Mouse (Mus musculus): ENCODE measurements around the gene Zfp84. TPM values are rescaled to one million over a fixed set of nuclear protein-coding genes. Genes with fewer than 3 reads are reported as not detected.

Zfp84 gene
- polyA plus RNA-seq (2012) = 2.9 and 3.0 TPM in 2 replicates

DNA sequence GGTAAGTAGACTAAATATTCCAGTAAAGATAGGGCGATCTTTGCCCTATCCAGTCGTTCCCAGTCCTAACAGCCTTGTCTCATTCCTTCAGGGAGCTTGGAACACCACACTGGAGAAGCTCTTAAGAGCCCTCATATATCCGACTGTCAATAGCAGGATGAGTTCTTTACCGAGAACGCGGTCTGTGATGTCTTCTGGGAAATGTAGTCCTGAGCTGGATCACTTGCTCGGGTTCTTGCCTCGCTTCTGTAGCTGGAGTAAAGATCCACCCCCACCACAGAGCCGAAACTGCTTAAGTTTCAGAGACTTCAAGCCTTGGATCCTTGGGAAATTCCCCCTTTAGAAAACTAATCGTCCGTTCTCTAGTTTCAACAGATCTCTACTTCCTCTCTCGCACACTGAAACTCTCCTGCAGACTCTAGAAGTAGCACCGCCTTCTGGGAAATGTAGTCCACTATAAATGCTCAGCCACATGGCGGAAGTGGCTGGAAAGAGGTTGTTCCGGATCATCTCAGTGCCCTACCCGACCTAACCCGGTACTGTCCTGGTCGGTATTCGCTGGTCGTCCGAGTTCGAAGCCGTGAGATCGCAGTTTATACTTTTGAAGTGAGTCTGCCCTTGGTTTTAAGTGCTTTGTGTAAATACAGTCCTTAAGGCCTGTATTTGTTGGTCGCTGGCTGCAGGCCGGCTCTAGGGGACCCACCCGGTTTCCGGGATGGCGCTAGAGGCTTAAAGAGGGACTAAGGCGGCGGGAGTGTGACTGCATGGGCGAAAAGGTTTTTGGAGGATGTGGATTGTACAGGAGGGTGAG lies at the start of gene Zfp84:
Gene Zfp84, plus strand, starts transcription at position 463 of the 811 bp plus-strand sequence.

DNA sequence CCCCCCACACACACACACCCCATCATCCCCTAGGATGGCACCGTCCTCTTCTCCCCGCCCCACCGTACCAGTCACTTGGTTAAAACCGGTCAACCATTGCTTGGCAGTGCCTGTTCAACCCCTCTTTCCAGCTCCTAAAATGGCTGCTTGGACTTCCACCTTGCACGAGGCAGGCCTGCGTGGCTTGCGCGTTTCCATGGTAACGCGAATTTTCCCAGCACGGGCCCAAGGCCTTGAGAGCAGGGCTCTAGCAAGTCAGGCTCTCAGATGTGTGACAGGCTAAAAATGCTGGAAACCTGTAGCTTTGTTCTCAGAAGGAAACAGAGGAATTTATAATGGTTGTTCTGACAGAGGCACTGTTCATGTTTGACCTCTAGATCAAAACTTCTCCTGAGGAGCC lies 41.5 kb upstream of the Zfp84 start, which contains the start of gene Catsperg2:
Gene Catsperg2, minus strand, starts transcription at position 173 of the 400 bp plus-strand sequence.

DNA sequence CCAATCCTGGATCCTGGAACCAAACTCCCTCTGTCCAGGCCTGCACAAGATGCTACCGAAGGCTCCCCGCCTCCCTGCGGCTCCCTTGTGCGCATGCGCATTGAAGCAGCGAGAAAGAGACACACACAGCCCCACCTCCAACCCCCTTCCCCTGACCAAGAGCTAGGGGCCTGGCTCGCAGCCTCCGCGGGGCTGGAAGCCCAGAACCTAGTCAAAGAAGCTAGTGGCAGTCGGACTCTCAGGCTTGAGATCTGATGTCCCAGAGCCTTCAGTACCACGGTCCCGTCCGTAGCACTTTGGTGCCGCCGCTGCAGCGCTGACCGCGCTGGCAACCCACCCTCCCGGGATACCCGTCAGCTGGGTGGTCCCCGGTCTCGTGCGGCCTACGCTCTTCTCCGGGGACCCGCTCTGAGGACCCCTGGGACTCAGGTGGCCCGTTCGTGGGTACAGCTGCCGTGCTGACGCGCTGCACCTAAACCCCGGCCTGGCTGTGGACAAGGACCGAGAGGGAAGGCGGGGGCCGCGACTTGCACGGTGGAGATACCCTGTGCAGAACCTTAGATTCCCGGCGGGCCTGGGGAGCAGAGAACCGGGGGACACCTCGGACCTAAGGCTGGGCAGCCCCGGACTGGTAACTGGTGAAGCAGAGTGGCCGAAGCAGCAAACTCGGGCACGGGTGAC lies 15.7 kb downstream of the Zfp84 start, which contains the start of gene Zfp30:
Gene Zfp30, plus strand, starts transcription at position 128 of the 681 bp plus-strand sequence.

DNA sequence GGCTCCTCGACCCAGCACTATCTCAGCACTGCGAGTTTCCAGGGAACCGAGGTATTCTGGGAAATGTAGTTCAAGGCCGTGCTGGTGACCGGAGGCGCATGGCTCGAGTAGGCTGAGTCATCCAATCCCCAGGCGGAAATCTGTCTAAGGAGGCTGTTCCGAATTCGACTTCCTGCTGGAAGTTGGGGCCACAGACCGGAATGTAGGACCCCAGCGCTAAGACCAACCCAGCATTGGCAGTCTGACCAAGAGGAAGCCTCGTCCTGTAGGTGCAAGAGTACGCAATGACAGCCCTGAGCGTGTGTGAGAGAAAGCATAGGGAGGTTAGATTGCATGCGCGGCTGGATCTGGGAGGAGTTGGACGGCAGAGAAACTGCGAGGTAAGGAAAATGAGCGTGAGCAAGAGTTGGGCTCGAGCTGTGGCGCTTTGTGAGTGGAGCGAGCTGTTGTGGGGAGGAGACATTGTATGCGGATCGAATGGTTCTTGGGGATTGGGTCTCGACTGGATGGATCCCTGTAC lies 47.6 kb downstream of the Zfp84 start, which contains the start of gene Zfp790:
Gene Zfp790, plus strand, starts transcription at position 205 of the 520 bp plus-strand sequence.

Other genes starting within 250 kb of the Zfp84 start
- 142 and 161 TPM in 2 replicates for gene Sipa1l3, start 249.9 kb upstream of the Zfp84 start, polyA plus RNA-seq (2012)
- not detected in 2 replicates for gene Catsperg2, start 41.5 kb upstream of the Zfp84 start, polyA plus RNA-seq (2012)
- 0.51 and 1.00 TPM in 2 replicates for gene Zfp30, start 15.4 kb downstream of the Zfp84 start, polyA plus RNA-seq (2012)
- 0.60 and 0.65 TPM in 2 replicates for gene Zfp790, start 47.6 kb downstream of the Zfp84 start, polyA plus RNA-seq (2012)
- 0.49 and 0.50 TPM in 2 replicates for gene Zfp940, start 85.1 kb downstream of the Zfp84 start, polyA plus RNA-seq (2012)
- gene Zfp420, start 91.4 kb downstream of the Zfp84 start, polyA plus RNA-seq (2012) = 0.32 and 0.38 TPM in 2 replicates
- 0.27 and 0.28 TPM in 2 replicates for gene Zfp27, start 138.0 kb downstream of the Zfp84 start, polyA plus RNA-seq (2012)
- 0.16 TPM in 2 replicates for gene Zfp383, start 139.7 kb downstream of the Zfp84 start, polyA plus RNA-seq (2012)
- gene Zfp74, start 185.5 kb downstream of the Zfp84 start, polyA plus RNA-seq (2012) = 13.4 and 15.0 TPM in 2 replicates
- gene Zfp568, start 215.4 kb downstream of the Zfp84 start, polyA plus RNA-seq (2012) = 2.6 and 3.1 TPM in 2 replicates

Measured in megakaryocyte-erythroid progenitor cell, adult 5 weeks (primary cell).